ENCODE assay signal across 8 mouse cellular contexts in the genomic region with DNA sequence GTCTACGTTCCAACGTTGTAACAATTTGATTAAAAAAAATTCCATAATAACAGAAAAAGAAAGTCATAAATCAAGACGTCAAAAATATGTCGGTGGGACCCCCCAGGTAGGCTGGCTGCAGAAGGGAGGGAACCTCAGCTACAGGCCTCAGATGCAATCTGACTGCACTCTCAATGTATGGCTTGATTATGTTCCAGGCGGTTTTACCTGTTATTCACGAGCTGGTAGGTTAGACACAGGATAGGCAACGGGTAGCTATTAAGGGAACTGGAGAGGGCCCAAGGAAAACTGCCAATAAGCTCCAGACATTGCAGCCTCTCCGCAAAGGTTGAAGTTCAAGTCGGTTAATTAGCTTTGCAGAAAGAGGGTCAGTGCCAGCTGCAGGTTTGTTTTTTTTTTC. TPM values are rescaled to one million over a fixed set of nuclear protein-coding genes. Genes with fewer than 3 reads are reported as not detected.
A peak's percentile ranks its signal among the peaks of the same experiment; 100 is the strongest.
DNase-seq lines count a peak whose midpoint lies in the region; ATAC-seq and TF ChIP-seq lines count a peak whose summit lies in the region.

No protein-coding gene starts in this region.

- no peaks in the 10 kb centered on the region for H3K36me3 ChIP-seq in forebrain, embryonic 11.5 days (ENCODE audit: control insufficient read depth, insufficient read depth, low read length)
- H3K36me3 ChIP-seq in kidney, embryonic 15.5 days = no peaks in the 10 kb centered on the region
- H3K36me3 ChIP-seq in midbrain, postnatal 0 days (ENCODE audit: insufficient read depth, low read length) = no peaks in the 10 kb centered on the region
- no peaks in the 10 kb centered on the region for H3K36me3 ChIP-seq in thymus, adult 2 months (ENCODE audit: control insufficient read depth, insufficient read depth, low read length)

- peak overlapping the region; percentile 93 for H3K4me2 ChIP-seq in forebrain, embryonic 11.5 days (ENCODE audit: low read depth, low read length, severe bottlenecking)
- peak overlapping the region; percentile 97 for H3K4me2 ChIP-seq in kidney, embryonic 15.5 days
- H3K4me2 ChIP-seq in midbrain, postnatal 0 days (ENCODE audit: low read depth, low read length, poor library complexity, severe bottlenecking) = peak overlapping the region; percentile 94

- H3K4me1 ChIP-seq in forebrain, embryonic 11.5 days (replicated peaks; ENCODE audit: control insufficient read depth, insufficient read depth, low read length) = peaks cover 3% of the 10 kb centered on the region; the same call in 1 of the 2 replicates
- H3K4me1 ChIP-seq in kidney, embryonic 15.5 days = peaks cover 41% of the 10 kb centered on the region
- peaks cover 14% of the 10 kb centered on the region; the same call in 1 of the 2 replicates for H3K4me1 ChIP-seq in midbrain, postnatal 0 days (ENCODE audit: insufficient read depth, low read length)
- H3K4me1 ChIP-seq in thymus, adult 2 months (replicated peaks; ENCODE audit: control insufficient read depth, insufficient read depth, low read length) = peaks cover 8% of the 10 kb centered on the region

- no peaks in the 10 kb centered on the region for H3K9me3 ChIP-seq in forebrain, embryonic 11.5 days (ENCODE audit: control insufficient read depth, low read length)
- H3K9me3 ChIP-seq in kidney, embryonic 15.5 days (replicated peaks) = no peaks in the 10 kb centered on the region
- no peaks in the 10 kb centered on the region for H3K9me3 ChIP-seq in midbrain, postnatal 0 days (ENCODE audit: low read length)

- no peak for TF ChIP-seq CTCF in layer of hippocampus, adult 2 months (conservative IDR thresholded peaks at IDR 0.05)
- no peak for TF ChIP-seq CTCF in midbrain, postnatal 0 days (IDR thresholded peaks at IDR 0.05)
- no peak for TF ChIP-seq CTCF in thymus, adult 2 months (IDR thresholded peaks at IDR 0.05; ENCODE audit: borderline replicate concordance, control insufficient read depth, extremely low read depth, insufficient read depth, low read length, poor library complexity)

- TF ChIP-seq POLR2A in thymus, adult 2 months (IDR thresholded peaks at IDR 0.05; ENCODE audit: control insufficient read depth, extremely low read depth, insufficient read depth, low read length, poor library complexity) = no peak

- WGBS in forebrain, embryonic 11.5 days = 13% methylated on average over 9 of the region's 9 CpGs
- 14% methylated on average over 9 of the region's 9 CpGs for WGBS in kidney, embryonic 15.5 days
- WGBS in midbrain, postnatal 0 days = 20% methylated on average over 9 of the region's 9 CpGs
- 41% methylated on average over 9 of the region's 9 CpGs for WGBS in thymus, adult 2 months

- H3K9ac ChIP-seq in forebrain, embryonic 11.5 days (ENCODE audit: low read length) = peak overlapping the region; percentile 81; the same call in 1 of the 2 replicates
- H3K9ac ChIP-seq in kidney, embryonic 15.5 days = peak overlapping the region; percentile 87; the same call in 1 of the 2 replicates
- 0 out of 2 replicates have a peak overlapping the region, but pooled peaks have one; percentile 19 for H3K9ac ChIP-seq in midbrain, postnatal 0 days (replicated peaks; ENCODE audit: low read length, poor library complexity, severe bottlenecking)

- peaks cover 4% of the 10 kb centered on the region; the same call in 1 of the 2 replicates for H3K27me3 ChIP-seq in forebrain, embryonic 11.5 days (ENCODE audit: control insufficient read depth, insufficient read depth, low read length)
- no peaks in the 10 kb centered on the region for H3K27me3 ChIP-seq in kidney, embryonic 15.5 days
- H3K27me3 ChIP-seq in midbrain, postnatal 0 days (ENCODE audit: insufficient read depth, low read length) = no peaks in the 10 kb centered on the region
- no peaks in the 10 kb centered on the region for H3K27me3 ChIP-seq in thymus, adult 2 months (ENCODE audit: control insufficient read depth, insufficient read depth, low read length)

- DNase-seq in layer of hippocampus, adult 2 months (ENCODE audit: low spot score in 2 of 2) = no peak
- no peak for DNase-seq in layer of hippocampus, postnatal 36 days
- DNase-seq in forebrain, embryonic 11.5 days (ENCODE audit: low spot score) = no peak
- no peak for DNase-seq in midbrain, postnatal 0 days (ENCODE audit: low spot score)
- no peak for DNase-seq in thymus, postnatal 36 days
- DNase-seq in thymus, adult 2 months = no peak
- DNase-seq in lung, postnatal 36 days = no peak

- 0 out of 2 replicates have a peak, but pooled peaks have one; percentile 19 for ATAC-seq in forebrain, embryonic 11.5 days (replicated peaks; ENCODE audit: low FRiP score)
- ATAC-seq in kidney, embryonic 15.5 days (replicated peaks; ENCODE audit: low FRiP score) = no peak
- no peak for ATAC-seq in midbrain, postnatal 0 days (ENCODE audit: low FRiP score)

- peak overlapping the region; percentile 90 for H3K27ac ChIP-seq in layer of hippocampus, adult 2 months
- no peak overlapping the region for H3K27ac ChIP-seq in forebrain, embryonic 11.5 days (ENCODE audit: low read depth, low read length)
- no peak overlapping the region for H3K27ac ChIP-seq in kidney, embryonic 15.5 days
- H3K27ac ChIP-seq in midbrain, postnatal 0 days (ENCODE audit: low read depth, low read length) = no peak overlapping the region
- H3K27ac ChIP-seq in thymus, adult 2 months (ENCODE audit: control insufficient read depth, insufficient read depth, low read length) = no peak overlapping the region

- peak overlapping the region; percentile 80 for H3K4me3 ChIP-seq in layer of hippocampus, adult 2 months
- H3K4me3 ChIP-seq in forebrain, embryonic 11.5 days (ENCODE audit: low read depth, low read length) = peak overlapping the region; percentile 71
- H3K4me3 ChIP-seq in kidney, embryonic 15.5 days (replicated peaks) = peak overlapping the region; percentile 87
- H3K4me3 ChIP-seq in midbrain, postnatal 0 days (ENCODE audit: low read depth, low read length) = peak overlapping the region; percentile 63
- no peak overlapping the region; the same call in 1 of the 2 replicates for H3K4me3 ChIP-seq in thymus, adult 2 months (ENCODE audit: control insufficient read depth, insufficient read depth, low read length)

RNA-seq across cellular contexts. Expression of a gene that starts 0.6 kb away (rescaled TPM):
- 10 to 100 TPM; 75.9 to 79.1 TPM for total RNA-seq in layer of hippocampus, adult 2 months (2021)
- 10 to 100 TPM; 74.5 to 77.0 TPM for total RNA-seq in layer of hippocampus, postnatal 36 days (2021)
- polyA plus RNA-seq in forebrain, embryonic 11.5 days (2014; fragmentation: Nextera tagmentation; extraction: Ambion mirVana) = 43.1 and 46.0 TPM in 2 replicates
- polyA plus RNA-seq in kidney, embryonic 15.5 days (2015; fragmentation: Nextera tagmentation; extraction: Ambion mirVana) = 83.0 and 84.2 TPM in 2 replicates
- total RNA-seq in midbrain, postnatal 0 days (2014; rRNA removed) = 62.3 and 66.3 TPM in 2 replicates
- polyA plus RNA-seq in midbrain, postnatal 0 days (2015; fragmentation: Nextera tagmentation; extraction: Ambion mirVana) = 88.7 and 91.9 TPM in 2 replicates
- 33.2 and 36.5 TPM in 2 replicates for polyA plus RNA-seq in thymus, adult 2 months (2012; rRNA removed)

Comparison
In these comparisons a context has a peak if more than half of its experiments do, and no peak if none do; other contexts are left out.
1. H3K9ac ChIP-seq: peak in every context shown above with its lines; median percentile 87 in kidney, embryonic 15.5 days; 81 in forebrain, embryonic 11.5 days; 19 in midbrain, postnatal 0 days.